Mouse (Mus musculus): ENCODE results near the gene Maneal.
A peak's percentile ranks its signal among the peaks of the same experiment; 100 is the strongest.

Maneal gene

DNA sequence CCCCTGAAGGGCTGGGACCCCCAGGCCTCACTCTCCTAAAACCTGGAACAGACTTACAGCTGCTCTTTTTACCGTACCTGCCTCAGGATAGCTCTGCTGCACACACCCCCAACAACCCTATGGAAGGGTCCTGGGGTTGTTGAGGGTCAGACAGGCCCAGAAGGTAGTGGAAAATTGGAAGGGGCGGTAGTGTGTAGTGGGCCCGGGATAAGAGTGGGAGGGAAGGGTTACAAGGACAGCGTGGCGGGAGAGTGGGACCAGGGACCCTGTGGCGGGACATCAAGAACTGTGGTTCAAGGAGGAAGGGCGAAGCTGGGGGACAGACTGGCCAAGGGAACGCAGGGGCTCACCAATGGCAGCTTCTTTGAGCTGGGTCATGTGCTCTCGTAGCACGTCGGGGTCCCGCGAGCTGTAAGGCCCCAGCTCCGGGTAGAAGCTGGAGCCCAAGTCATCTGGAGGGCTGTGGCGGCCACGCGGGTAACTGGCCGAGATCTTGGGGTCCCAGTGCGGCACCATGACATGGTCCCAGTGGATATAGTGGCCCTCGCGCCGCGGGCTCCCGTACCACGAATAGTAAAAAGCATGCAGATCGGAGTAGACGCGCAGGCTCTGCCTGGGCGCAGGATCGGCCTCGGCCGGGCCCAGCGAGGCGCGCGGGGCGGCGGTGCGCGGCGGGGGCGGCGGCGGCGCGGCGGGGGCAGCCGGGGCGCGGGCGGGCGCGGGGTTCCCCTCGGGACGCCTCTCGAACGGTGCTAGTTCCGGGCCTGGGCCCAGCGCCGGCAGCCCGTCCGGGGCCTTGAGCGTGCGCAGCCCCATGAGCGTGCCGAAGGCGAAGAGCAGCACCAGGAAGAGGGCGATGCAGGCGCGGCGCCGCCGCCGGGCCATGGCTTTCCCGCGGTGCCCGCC is at the start of gene Maneal:
Gene Maneal (minus strand): TSS at position 889 of the 906 bp plus-strand sequence.
- DNase-seq (ENCODE audit: low read depth, low spot score), result no peak

DNA sequence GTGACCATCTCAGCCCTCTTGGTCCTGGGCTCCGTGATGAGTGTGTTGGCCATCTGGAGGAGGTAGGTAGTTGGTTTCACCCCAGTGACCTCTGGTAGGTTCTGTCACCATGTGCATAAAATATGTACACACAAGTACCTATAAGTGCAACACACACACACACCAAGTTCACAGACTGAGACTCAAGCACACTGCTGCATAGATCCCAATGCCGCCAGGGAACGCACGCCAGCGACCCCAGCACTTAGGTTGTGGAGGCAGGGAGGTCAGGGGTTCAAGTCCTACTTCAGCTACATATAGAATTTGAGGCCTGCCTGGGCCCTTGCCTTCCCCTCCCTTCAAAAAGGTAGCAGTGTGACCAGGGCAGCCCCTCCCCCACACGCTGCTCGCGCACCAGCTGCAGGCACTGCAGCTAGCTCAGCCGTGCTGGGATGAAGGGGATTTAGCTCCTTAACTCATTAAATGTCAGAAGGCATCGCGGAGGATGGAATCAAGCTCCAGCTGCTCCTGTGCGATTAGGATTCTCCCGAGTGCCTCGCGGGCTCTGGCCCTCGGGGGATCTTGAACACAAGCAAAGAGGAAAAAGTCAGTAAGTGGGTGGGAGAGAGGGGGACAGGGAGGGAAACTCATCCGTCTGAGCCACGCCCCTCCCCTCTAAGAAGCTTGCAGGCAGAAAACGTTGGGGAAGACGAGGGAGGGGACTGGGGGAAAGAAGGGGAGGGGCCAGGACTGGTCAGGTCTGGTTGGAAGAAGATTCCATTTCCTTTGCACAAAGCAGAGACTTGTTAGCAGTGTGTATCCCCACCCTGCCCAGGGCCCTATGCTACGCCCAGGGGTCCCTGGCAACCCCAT is 44.2 kb upstream of the Maneal start:
- no peak for DNase-seq (ENCODE audit: low read depth, low spot score)

DNA sequence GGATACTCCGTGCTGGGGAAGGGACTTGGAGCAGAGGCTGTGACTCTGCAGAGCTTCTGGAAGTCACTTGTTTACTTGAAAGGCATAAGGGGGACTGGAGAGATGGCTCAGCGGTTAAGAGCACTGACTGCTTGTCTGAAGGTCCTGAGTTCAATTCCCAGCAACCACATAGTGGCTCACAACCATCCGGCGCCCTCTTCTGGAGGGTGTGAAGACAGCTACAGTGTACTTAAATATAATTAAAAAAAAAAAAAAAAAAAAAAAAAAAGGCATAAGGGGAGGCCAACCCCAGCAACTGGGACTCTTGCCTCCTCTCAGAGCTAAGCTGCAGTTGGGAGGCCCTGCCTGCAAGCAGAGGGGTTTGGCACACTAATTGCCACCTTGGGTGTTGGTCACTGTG is 43.4 kb upstream of the Maneal start:
- DNase-seq (ENCODE audit: low read depth, low spot score), result no peak

DNA sequence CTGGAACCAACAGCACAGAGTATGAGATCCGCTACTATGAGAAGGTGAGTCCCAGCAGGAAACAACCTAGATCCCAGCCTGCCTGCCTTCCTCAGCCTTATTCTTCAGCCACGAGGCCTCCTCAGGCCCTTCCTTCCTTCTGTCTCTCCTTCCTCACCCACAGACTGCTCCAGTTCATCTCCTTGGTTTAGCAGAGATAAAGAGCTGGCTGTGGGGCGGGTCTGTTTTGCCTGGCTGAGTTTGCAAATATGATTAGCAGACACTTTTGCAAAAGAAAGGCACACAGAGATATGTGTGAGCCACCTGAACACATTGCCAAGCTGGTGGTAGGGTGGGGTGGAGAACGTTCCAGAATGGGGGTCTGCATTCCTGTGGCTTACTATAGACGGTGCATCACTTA is 37.9 kb upstream of the Maneal start:
- DNase-seq (ENCODE audit: low read depth, low spot score), result no peak

DNA sequence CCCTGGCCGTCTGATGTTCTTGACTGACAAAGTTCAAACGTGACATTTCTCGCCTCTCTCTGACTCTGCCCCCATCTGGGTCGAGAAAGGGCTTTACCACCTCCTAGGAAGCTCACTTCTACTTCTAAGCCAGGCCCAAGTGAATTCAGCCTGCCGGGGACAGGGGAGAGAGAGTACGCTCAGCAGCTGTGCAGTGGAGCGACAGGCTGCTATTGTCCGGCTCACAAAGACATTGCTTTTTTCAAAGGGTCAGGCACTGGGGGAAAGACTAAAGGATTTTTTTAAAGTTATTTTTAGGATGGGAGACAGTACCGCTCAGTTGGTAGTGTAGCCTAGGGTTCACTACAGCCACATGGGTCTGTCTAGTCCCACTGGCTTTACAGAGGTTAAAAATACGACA is 36.5 kb upstream of the Maneal start:
- DNase-seq (ENCODE audit: low read depth, low spot score), result no peak

DNA sequence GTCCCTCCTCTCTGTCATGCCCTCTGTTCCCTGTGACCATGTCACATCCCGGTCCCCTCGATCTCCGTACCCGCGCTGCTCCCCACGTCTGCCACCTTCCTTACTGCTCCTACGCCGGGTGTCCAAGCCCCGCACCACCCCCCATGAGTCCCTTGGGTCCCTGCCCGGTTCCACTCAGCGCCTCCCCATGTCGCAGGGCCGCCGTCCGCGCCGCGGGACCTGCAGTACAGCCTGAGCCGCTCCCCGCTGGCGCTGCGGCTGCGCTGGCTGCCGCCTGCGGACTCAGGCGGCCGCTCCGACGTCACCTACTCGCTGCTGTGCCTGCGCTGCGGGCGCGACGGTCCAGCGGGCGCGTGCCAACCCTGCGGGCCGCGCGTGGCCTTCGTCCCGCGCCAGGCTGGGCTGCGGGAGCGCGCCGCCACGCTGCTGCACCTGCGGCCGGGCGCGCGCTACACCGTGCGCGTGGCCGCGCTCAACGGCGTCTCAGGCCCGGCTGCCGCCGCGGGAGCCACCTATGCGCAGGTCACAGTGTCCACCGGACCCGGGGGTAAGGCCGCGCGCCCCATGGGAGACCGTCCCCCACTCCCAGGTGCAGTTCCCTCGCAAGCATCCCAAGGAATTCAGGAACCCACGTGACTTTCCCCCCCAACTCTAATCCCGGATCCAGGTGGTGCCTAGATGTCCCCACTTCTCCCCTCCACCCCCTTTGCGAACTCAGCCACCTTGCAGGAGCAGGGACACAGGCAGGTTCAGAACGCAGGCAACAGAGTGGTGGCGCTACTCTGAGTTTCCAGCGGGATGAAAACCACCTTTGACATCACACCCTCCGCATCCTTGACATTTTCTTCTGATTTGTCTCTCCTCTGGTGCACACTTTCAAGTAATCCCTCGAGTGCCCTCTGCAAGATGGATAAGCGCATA is 32.8 kb upstream of the Maneal start:
- DNase-seq (ENCODE audit: low read depth, low spot score), result no peak

DNA sequence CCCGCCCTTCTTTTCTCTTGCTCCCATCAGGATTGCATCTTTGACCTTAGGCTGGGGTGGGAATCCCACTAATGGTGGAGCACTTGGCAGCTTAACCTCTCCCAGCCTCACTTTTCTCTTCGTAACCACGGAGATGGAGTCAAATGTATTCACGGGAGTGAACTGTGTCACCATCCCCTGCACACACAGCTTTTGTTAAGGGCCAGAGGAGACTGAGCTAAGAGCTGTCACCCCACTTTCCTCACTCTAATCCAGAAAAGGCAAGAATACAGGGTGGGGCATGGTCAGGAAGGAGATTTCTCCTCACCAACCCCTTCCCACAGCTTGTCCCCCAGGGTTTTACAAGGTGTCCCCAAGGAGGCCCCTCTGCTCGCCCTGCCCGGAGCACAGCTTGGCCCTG is 31.8 kb upstream of the Maneal start:
- DNase-seq (ENCODE audit: low read depth, low spot score), result no peak

DNA sequence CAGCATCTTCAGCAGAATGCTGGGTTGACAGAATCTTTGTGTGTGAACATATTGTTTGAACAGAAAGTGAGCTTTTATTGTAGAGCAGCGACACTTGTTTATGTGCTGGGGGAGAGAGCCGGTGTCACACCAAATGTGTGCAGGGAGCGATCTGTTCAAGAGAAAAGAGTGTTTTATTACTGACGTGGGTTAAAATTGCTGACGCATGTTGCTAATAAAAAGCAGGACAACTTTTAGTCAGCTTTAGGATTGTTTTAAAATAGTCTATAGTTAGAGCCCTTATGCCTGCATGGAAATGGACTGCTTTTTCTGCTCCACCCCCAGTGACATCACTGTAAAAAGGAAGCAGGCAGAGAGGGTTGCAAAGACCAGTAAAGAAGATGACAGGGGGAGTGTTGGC is 28.9 kb upstream of the Maneal start:
- no peak for DNase-seq (ENCODE audit: low read depth, low spot score)

DNA sequence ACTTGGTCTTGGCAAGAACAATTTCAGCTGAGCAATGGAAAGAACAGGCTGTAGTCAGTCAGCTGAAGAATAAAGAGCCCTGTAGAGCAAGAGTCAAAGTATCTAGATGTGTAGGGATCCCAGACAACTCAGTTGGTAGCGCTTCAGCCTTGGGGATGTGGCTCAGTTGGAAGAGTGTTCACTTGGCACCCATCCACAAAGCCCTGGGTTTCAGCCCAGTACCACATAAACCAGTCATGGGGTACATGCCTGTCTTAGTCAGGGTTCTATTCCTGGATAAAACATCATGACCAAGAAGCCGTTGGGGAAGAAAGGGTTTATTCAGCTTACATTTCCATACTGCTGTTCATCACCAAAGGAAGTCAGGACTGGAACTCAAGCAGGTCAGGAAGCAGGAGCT is 28.0 kb upstream of the Maneal start:
- no peak for DNase-seq (ENCODE audit: low read depth, low spot score)

DNA sequence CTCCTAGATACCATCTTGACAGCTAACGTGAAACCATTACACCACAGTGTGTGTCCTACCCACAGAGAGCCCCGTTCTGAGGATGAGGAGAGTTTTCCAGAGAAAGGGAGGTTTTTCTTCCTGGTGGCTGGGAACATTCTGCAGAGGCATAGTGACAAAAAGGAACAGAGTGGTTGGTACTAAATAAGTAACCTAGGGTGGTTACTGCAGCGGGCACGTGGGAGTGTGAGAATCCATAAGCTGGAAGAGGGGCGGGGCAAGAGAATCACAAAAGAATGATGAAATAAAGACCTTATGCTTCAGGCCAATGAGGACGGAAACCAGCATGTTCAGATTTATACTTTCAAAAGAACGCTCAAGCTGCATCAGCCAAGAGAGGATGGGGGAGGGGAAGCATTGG is 26.7 kb upstream of the Maneal start:
- no peak for DNase-seq (ENCODE audit: low read depth, low spot score)

DNA sequence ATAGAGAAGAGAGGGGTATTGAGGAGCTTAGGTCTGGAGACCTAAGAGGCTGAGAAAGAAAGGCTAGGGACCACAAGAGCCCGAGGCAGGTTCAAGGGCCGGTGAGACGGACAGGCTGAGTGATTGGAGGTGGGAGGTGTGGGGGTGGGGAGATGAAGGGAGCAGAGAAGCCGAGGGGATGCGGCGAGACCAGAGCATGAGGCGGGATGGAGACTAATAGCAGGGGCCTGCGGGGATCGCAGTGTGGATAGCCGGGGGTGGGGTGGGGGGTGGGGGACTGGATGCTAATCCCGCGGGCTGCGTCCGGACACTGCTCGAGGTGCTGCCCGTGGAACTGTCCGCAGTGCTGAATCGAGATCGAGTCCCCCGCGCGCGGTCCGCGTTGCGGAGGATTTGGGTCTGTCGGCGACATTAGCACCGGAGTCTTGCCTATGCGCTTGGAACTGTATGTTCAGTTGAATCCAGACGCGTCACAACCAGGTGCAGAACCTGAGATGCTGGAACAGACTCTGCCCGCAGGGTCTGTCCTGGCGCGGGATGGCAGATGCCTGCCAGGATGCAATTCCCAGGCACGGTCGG is 20.3 kb upstream of the Maneal start:
- DNase-seq (ENCODE audit: low read depth, low spot score), result no peak

DNA sequence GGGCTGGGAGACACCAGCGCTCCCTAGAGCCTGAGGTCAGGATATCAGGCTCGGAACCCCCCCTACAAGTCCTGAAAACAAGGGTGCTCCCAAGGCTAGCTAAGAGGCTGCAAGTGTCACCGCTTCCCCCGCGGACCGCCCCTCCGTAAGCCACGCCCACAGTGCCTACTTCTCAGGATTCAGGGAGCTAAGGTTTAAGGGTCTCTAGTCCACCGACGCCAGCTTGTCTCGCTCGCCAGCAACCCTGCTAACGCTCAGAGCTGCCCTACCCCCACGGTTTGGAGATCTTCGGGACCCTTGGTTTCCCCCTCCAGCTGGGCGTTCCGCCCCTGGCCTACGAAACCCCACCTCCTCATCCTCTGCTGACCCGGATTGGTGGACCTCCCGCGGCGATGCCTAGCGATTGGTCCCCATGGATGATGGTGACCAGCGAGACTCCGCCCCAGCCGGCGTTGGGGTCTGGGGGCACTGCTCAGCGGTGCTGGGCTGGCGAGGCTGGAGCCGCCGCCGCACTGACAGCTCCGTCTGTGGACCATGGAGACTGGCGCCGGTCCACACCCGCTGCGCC is 19.5 kb upstream of the Maneal start:
- DNase-seq (ENCODE audit: low read depth, low spot score), result no peak

DNA sequence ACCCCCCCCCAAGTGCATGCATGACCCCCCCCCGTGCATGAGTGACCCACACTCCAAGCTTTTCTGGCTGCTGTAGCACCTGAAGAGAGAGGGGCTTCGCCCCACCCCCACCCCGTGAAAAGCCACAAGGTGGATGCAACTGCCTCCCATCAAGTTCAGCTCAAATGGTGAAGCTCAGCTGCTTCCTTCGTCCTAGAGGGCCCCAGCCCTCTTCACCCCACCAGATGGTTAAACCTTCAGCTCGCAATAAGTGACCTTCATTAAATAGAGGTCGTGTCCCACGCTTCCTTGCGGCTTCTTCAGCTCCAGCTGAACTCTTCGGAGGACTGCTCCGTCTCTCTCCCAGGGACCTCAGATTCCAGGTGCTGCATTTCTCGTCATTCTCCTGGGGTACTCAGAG is 18.6 kb upstream of the Maneal start, which contains the start of gene Epha10:
Gene Epha10 (plus strand): TSS at position 301 of the 400 bp plus-strand sequence.
- no peak for DNase-seq (ENCODE audit: low read depth, low spot score)

DNA sequence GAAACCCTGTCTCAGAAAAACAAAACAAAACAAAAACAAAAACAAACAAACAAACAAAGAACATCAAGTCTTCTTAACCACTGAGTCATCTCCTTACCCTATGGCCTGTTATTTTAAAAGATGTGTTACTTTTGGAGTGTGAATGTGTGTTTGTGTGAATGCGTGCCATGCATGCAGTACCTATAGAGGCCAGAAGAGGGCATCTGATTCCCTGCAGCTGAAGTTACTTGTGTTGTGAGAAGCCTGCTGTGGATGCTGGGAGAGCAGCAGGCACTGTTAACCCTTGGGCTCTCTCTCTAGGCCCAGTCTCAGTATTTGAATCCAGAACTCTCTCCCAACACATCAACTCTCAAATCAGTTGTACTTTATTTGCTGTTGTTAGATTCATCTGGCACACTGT is 10.7 kb upstream of the Maneal start:
- DNase-seq (ENCODE audit: low read depth, low spot score), result no peak

DNA sequence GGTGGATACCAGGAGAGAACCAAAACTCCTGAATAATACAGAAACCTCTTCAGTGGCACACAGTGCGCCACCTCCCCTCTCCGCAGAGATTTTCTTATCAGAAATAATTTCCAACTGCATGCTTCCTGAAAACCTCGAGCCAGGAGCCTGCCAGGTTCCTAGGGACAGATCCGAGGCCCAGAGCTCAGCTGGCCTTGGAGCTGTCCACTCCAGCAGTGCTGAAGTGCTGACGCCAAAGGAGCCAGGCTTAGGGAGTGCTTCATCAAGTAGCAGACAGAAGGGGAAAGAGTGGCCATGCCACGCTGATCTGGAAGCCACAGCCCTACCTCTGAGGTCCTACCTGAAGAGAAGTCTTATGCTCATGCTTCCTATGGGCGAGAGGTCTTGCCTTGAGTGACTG is 1.5 kb downstream of the Maneal start:
- no peak for DNase-seq (ENCODE audit: low read depth, low spot score)

DNA sequence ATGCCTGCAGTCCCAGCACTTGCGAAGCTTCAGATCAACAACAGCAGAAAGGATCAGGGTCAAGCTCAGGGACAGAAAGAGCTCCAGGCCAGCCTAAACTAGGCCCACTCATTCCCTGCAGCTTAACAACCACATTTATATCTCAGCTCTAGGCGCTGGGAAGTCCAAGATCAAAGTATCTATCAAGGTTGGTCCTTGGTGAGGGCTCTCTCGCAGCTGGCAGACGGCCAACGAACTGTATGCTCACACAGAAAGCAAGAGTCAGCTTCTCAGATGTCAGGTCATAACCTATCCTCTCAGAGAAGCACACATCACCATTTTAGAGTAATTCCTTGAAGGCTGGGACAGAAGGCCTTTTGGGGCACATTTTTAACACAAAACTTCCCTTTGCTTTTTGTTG is 3.6 kb downstream of the Maneal start:
- DNase-seq (ENCODE audit: low read depth, low spot score), result no peak

DNA sequence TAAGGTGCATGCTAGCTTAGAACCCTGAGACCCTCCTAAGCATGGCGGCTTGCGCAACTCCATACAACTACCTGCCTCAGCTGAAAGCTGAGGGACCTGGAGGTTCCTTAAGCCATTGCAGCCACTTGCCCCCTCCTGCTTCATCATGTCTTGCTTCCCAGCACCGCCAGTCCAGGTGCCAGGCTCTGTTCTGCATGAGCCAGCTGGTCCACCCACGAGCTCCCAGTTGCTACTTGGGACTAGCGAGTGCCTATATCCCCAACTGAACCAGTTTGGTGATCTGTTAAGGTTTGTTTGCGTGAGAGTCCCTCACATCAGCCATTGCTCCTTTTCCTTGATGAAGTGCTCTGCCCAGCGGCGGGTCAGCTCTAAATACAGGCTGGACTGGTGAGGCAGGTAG is 5.7 kb downstream of the Maneal start:
- no peak for DNase-seq (ENCODE audit: low read depth, low spot score)

DNA sequence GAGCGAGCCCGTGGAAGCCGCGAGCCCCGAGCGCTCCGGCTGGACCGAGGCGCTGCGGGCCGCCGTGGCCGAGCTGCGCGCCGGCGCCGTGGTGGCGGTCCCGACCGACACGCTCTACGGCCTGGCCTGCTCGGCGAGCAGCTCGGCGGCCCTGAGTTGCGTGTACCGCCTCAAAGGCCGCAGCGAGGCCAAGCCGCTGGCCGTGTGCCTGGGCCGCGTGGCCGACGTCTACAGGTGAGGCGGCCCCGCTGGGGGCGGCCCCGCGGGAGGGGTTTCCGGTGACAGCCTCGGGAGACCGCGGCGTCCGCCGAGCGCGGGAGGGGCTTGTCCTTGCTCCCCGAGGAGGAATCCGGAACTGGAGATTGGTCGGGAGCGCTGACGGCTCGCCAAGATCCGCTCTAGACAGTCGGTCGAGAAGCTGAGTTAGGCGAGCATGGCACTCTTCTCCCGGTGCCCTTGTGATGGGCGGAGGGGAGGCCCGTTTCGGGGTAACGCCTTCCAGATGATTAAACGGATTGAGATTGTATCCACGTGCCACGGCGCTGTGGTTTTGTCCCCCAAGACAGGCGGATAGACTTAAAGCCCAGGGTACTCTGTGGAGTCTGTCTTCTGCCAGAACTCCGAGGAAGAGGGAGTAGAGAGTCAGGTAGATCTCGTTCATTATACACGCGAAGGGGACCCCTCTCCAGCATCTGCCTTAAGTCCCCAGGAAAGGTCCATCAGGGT is 10.9 kb downstream of the Maneal start, which contains the start of gene 1110065P20Rik:
Gene 1110065P20Rik (minus strand): TSS at position 264 of the 726 bp plus-strand sequence.
- DNase-seq (ENCODE audit: low read depth, low spot score), result peak; percentile 31

DNA sequence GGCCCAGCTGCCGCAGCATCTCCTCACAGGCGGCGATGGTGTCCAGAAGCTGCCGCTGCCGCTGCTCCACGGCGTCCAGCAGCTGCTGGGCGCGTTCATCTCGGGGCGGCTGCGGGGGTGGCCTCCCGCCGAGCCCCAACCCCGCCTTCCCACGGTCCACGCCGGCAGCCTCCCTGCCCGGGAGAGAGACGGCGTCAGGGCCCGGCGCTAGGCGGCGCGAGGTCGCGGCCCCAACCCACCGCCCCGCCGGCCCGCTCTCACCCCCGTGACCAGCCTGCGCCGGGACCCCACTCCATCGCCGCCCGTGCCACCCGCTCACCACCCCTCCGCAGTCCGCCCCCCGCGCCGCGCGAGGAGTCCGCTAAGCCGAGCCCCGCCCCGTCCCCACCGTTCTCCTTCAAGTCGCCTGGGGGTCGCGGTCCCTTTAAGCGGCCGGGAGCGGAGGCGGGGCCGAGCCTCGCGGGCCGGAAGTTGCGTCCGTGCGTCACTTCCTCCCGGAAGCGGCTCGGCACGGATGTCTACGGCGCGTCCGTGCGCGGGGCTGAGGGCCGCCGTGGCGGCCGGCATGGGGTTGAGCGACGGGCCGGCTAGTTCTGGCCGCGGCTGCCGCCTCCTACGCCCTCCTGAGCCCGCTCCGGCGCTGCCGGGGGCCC is 11.6 kb downstream of the Maneal start, which contains the start of gene Yrdc:
Gene Yrdc (plus strand): TSS at position 419 of the 653 bp plus-strand sequence.
- DNase-seq (ENCODE audit: low read depth, low spot score), result peak; percentile 82
